Mouse (Mus musculus): ENCODE data around the gene Osbpl9. TPM values are rescaled to one million over a fixed set of nuclear protein-coding genes. Genes with fewer than 3 reads are reported as not detected.

Gene Osbpl9
- polyA plus RNA-seq, 1 experiment from 2014 or later: 75.8 TPM

DNA sequence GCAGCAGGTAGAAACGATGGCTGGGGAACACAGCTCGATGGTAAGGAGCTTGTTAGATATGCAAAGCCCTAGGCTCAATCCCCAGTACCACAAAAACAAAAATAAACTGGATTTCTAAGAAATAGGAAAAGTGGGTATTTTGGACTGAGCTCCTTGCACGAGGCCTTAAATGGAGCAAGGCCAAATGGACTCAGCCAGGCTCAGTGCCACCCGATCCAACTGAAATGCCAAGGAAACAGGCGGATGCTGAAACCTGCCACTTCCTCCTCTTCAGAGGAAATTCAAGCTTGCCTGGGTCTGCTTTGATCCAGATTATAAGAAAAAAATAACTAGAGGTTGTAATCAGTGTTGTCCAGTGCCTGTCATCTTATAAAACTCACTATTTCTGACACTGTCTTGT, 112.9 kb downstream of the Osbpl9 start:
- no peak overlapping the region for H3K4me3 ChIP-seq (ENCODE audit: low read depth, low read length)
- no peaks in the 10 kb centered on the region for H3K9me3 ChIP-seq (ENCODE audit: control insufficient read depth, low read length)
- H3K27me3 ChIP-seq (ENCODE audit: control insufficient read depth, insufficient read depth, low read length): no peaks in the 10 kb centered on the region
- H3K9ac ChIP-seq (ENCODE audit: low read length): no peak overlapping the region
- H3K4me2 ChIP-seq: no peak overlapping the region
- ATAC-seq (ENCODE audit: low FRiP score) (no peak), DNase-seq (ENCODE audit: low spot score, missing footprints) (no peak)
- 92% methylated on average over 5 of the region's 5 CpGs for WGBS
- H3K4me1 ChIP-seq (ENCODE audit: control insufficient read depth, insufficient read depth, low read length): no peaks in the 10 kb centered on the region
- no peaks in the 10 kb centered on the region for H3K36me3 ChIP-seq (ENCODE audit: control insufficient read depth, insufficient read depth, low read length)
- H3K27ac ChIP-seq (ENCODE audit: low read depth, low read length): no peak overlapping the region

DNA sequence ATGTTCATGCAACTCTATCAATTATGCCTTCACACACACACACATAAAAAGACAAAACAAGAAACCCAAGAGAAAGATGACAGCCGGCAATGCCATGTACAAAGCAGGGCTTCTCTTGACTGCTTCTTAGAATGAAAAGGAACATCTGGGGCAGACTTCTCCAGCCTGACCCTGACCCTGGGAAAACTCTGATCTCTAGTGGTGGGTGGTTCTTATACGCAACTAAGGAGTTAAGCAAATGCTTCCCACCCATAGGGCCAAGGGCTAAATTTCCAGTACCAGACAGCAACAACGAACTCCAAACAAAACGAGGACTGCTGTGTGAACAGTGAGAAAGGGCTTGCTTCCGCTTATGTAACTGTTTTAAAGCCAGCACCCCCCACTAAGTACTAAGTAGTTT, 122.0 kb downstream of the Osbpl9 start:
- ATAC-seq (ENCODE audit: low FRiP score): no peak
- no peak for DNase-seq (ENCODE audit: low spot score, missing footprints)
- no peaks in the 10 kb centered on the region for H3K27me3 ChIP-seq (ENCODE audit: control insufficient read depth, insufficient read depth, low read length)
- no peak overlapping the region for H3K4me3 ChIP-seq (ENCODE audit: low read depth, low read length)
- H3K4me1 ChIP-seq (ENCODE audit: control insufficient read depth, insufficient read depth, low read length): no peaks in the 10 kb centered on the region
- H3K4me2 ChIP-seq: no peak overlapping the region
- WGBS: 72% methylated on average over 5 of the region's 5 CpGs
- H3K36me3 ChIP-seq (ENCODE audit: control insufficient read depth, insufficient read depth, low read length): no peaks in the 10 kb centered on the region
- no peak overlapping the region for H3K27ac ChIP-seq (ENCODE audit: low read depth, low read length)
- H3K9ac ChIP-seq (ENCODE audit: low read length): no peak overlapping the region
- no peaks in the 10 kb centered on the region for H3K9me3 ChIP-seq (ENCODE audit: control insufficient read depth, low read length)

DNA sequence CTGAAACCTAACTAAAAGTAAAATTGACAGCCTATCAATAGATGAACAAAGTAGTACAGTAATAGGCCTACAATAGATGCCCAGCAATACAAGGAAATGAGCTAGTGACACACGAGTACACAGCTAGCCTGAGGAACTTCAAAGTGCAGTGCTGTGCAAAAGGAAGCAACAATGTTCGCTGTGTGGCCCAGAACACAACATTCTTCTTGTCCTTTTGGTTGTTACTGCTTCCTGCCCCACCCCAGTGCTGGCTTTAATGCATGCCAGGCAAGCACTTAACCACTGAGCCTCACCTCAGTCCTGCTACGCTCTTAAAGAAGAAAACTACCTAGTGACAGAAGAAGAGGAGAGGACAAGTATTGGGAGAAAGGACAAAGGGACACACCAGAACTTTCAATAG, 122.4 kb downstream of the Osbpl9 start:
- H3K27ac ChIP-seq (ENCODE audit: low read depth, low read length): no peak overlapping the region
- H3K36me3 ChIP-seq (ENCODE audit: control insufficient read depth, insufficient read depth, low read length): no peaks in the 10 kb centered on the region
- H3K27me3 ChIP-seq (ENCODE audit: control insufficient read depth, insufficient read depth, low read length): no peaks in the 10 kb centered on the region
- ATAC-seq (ENCODE audit: low FRiP score): no peak
- 82% methylated on average over 3 of the region's 3 CpGs for WGBS
- no peak overlapping the region for H3K9ac ChIP-seq (ENCODE audit: low read length)
- no peak overlapping the region for H3K4me3 ChIP-seq (ENCODE audit: low read depth, low read length)
- H3K4me2 ChIP-seq: no peak overlapping the region
- no peak for DNase-seq (ENCODE audit: low spot score, missing footprints)
- no peaks in the 10 kb centered on the region for H3K4me1 ChIP-seq (ENCODE audit: control insufficient read depth, insufficient read depth, low read length)
- no peaks in the 10 kb centered on the region for H3K9me3 ChIP-seq (ENCODE audit: control insufficient read depth, low read length)

DNA sequence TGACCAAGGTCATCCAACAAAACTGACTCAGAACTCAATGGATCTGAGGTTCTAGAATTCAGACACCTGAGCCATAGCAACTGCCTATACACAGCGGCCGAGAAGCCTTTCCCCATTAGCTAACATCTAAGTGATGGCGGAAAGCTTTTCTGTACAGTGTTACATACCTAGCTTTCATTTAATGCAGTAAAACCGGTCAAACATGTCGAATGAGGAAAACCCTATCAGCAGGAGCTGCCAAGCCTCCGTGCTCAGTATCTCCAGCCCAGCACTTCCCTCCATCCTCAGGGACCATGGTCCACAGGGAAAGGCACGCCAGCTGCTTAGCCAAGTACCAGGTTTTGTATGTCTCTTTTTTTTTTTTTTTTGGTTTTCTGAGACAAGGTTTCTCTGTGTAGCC, 123.1 kb downstream of the Osbpl9 start:
- WGBS: 91% methylated on average over 7 of the region's 7 CpGs
- Histone ChIP-seq H3K27ac (ENCODE audit: low read depth, low read length) (no peak overlapping the region), H3K36me3 (ENCODE audit: control insufficient read depth, insufficient read depth, low read length) (no peaks in the 10 kb centered on the region), H3K9ac (ENCODE audit: low read length) (no peak overlapping the region), H3K9me3 (ENCODE audit: control insufficient read depth, low read length) (no peaks in the 10 kb centered on the region), H3K27me3 (ENCODE audit: control insufficient read depth, insufficient read depth, low read length) (no peaks in the 10 kb centered on the region), H3K4me3 (ENCODE audit: low read depth, low read length) (no peak overlapping the region), H3K4me2 (no peak overlapping the region), H3K4me1 (ENCODE audit: control insufficient read depth, insufficient read depth, low read length) (no peaks in the 10 kb centered on the region)
- ATAC-seq (ENCODE audit: low FRiP score) (no peak), DNase-seq (ENCODE audit: low spot score, missing footprints) (no peak)

DNA sequence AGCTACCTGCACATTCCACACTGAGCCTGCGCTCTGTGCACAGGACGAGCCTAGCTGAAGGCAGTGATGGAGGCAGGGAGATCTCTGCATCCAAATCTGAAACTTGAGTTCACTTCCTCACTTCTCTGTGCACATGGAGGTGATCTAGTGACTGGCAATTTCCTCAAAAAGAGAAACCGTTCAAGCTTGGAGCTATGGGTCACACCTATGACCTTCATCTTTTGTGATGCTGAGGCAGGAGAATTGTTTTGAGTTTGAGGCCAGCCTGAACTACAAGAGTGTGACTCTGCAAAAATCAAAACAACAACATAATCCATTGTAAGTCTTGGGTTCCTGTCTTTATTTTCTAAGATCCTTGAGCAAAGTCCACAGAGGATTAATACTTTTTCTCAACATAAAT, 128.8 kb downstream of the Osbpl9 start:
- Histone ChIP-seq H3K27me3 (ENCODE audit: control insufficient read depth, insufficient read depth, low read length) (no peaks in the 10 kb centered on the region), H3K4me3 (ENCODE audit: low read depth, low read length) (no peak overlapping the region), H3K4me1 (ENCODE audit: control insufficient read depth, insufficient read depth, low read length) (no peaks in the 10 kb centered on the region), H3K9me3 (ENCODE audit: control insufficient read depth, low read length) (no peaks in the 10 kb centered on the region), H3K36me3 (ENCODE audit: control insufficient read depth, insufficient read depth, low read length) (no peaks in the 10 kb centered on the region; the same call in 1 of the 2 replicates), H3K27ac (ENCODE audit: low read depth, low read length) (no peak overlapping the region), H3K4me2 (no peak overlapping the region), H3K9ac (ENCODE audit: low read length) (no peak overlapping the region)
- DNase-seq (ENCODE audit: low spot score, missing footprints) (no peak), ATAC-seq (ENCODE audit: low FRiP score) (no peak)
- WGBS: 77% methylated on average over 3 of the region's 3 CpGs

DNA sequence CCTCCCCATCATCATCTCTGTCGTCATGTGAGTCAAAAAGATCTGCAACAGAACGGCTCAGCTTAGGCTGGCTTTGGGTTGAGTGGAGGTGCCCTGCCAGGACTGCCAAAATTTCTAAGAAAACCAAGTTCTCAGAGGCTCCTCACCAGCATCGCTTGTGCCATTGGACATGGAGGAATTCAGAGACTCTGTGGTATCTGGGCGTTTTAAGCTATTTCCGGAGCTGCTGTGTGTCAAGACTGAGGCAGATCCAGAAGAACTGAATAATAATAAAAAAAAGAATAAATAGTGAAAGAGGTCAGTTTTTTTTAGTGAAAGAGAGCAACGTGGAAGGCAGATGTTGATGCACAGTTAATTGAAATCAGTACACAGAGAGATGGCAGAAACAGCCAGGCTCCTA, 129.2 kb downstream of the Osbpl9 start:
- whole genome bisulfite sequencing: 86% methylated on average over 6 of the region's 6 CpGs
- H3K4me3 ChIP-seq (ENCODE audit: low read depth, low read length): no peak overlapping the region
- no peaks in the 10 kb centered on the region for H3K9me3 ChIP-seq (ENCODE audit: control insufficient read depth, low read length)

DNA sequence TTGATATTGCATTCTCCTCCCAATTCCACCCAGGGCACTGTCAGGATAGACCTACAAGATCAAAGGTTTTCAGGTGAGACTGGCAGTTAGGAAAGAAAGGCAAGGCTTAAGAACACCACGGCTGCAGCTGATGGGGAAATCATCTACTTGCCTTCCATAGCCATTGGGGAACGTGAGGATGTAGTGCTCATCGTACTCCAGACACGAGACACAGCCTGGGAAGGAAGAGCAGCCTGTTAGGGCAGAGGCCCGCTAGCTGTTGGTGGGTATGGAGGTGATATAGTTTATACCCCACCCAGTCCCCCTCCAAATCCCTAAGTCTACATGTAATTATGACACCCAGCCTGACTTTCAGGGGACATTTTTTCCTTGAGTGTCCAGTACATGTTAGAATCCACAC, 136.4 kb downstream of the Osbpl9 start:
- WGBS: 90% methylated on average over 5 of the region's 5 CpGs
- no peak overlapping the region for H3K9ac ChIP-seq (ENCODE audit: low read length)
- H3K4me3 ChIP-seq (ENCODE audit: low read depth, low read length): no peak overlapping the region
- no peak overlapping the region for H3K27ac ChIP-seq (ENCODE audit: low read depth, low read length)
- no peak overlapping the region for H3K4me2 ChIP-seq
- ATAC-seq (ENCODE audit: low FRiP score) (no peak), DNase-seq (ENCODE audit: low spot score, missing footprints) (no peak)
- no peaks in the 10 kb centered on the region for H3K9me3 ChIP-seq (ENCODE audit: control insufficient read depth, low read length)
- H3K36me3 ChIP-seq (ENCODE audit: control insufficient read depth, insufficient read depth, low read length): peaks cover 9% of the 10 kb centered on the region
- no peaks in the 10 kb centered on the region for H3K27me3 ChIP-seq (ENCODE audit: control insufficient read depth, insufficient read depth, low read length)
- H3K4me1 ChIP-seq (ENCODE audit: control insufficient read depth, insufficient read depth, low read length): no peaks in the 10 kb centered on the region

More for the DNA sequence above, 129.2 kb downstream of the Osbpl9 start:
- Histone ChIP-seq H3K27me3 (ENCODE audit: control insufficient read depth, insufficient read depth, low read length) (no peaks in the 10 kb centered on the region), H3K36me3 (ENCODE audit: control insufficient read depth, insufficient read depth, low read length) (no peaks in the 10 kb centered on the region; the same call in 1 of the 2 replicates), H3K27ac (ENCODE audit: low read depth, low read length) (no peak overlapping the region), H3K9ac (ENCODE audit: low read length) (no peak overlapping the region), H3K4me2 (no peak overlapping the region), H3K4me1 (ENCODE audit: control insufficient read depth, insufficient read depth, low read length) (no peaks in the 10 kb centered on the region)
- no peak for ATAC-seq (ENCODE audit: low FRiP score)
- DNase-seq (ENCODE audit: low spot score, missing footprints): no peak

DNA sequence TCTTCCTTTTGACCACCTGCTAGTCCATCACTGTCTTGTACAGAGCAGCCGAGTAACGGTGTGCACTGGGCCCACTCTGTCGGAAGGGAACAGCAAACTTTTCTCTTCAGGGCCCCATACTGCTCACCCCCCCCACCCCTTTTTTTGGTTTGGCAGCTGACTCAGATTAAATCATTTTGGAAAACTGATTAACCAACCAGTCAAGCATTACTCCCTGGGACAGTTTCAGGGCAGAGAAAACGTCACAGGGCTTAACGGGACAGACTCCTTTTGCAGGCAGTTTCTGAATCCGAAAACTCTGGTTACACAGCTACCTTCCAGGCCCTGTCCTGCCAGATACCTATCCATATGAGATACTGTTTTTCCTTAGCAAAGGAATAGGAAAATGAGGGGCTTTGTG, 137.1 kb downstream of the Osbpl9 start:
- H3K9ac ChIP-seq (ENCODE audit: low read length): no peak overlapping the region
- no peak overlapping the region for H3K4me2 ChIP-seq
- no peak overlapping the region for H3K27ac ChIP-seq (ENCODE audit: low read depth, low read length)
- H3K9me3 ChIP-seq (ENCODE audit: control insufficient read depth, low read length): no peaks in the 10 kb centered on the region
- H3K27me3 ChIP-seq (ENCODE audit: control insufficient read depth, insufficient read depth, low read length): no peaks in the 10 kb centered on the region
- H3K4me3 ChIP-seq (ENCODE audit: low read depth, low read length): no peak overlapping the region
- 90% methylated on average over 6 of the region's 6 CpGs for WGBS
- H3K36me3 ChIP-seq (ENCODE audit: control insufficient read depth, insufficient read depth, low read length): peaks cover 15% of the 10 kb centered on the region
- ATAC-seq (ENCODE audit: low FRiP score) (no peak), DNase-seq (ENCODE audit: low spot score, missing footprints) (no peak)
- H3K4me1 ChIP-seq (ENCODE audit: control insufficient read depth, insufficient read depth, low read length): no peaks in the 10 kb centered on the region

DNA sequence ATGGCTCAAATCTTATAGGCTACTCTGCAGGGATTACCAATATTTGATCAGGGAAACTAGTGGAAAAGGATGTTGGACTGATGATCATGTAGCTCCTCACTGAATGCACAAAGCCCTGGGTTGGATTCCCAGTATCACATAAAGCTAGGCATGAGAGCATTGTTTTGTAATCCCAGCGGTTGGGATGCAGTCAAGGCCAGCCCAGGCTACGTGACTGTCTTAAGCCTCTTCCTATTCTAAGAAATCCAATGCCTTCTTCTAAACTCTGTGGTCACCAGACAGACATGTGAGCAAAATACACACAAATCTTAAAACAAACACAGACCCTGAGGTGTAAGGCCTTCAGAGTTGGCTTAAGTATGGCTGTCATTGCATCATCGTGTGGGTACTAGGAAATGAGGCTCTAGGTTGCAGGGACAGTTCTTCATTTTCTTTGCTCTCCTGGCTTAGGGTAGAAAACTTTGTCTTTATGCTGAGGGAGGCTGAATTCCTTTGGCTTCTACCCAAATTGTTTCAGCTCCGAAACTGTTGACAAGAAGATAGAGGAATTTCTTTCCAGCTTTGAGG, 142.7 kb downstream of the Osbpl9 start:
- no peaks in the 10 kb centered on the region for H3K27me3 ChIP-seq (ENCODE audit: control insufficient read depth, insufficient read depth, low read length)
- no peak overlapping the region for H3K4me2 ChIP-seq
- WGBS: 95% methylated on average over 4 of the region's 4 CpGs
- no peaks in the 10 kb centered on the region for H3K4me1 ChIP-seq (ENCODE audit: control insufficient read depth, insufficient read depth, low read length)
- DNase-seq (ENCODE audit: low spot score, missing footprints): no peak
- H3K9me3 ChIP-seq (ENCODE audit: control insufficient read depth, low read length): no peaks in the 10 kb centered on the region
- H3K36me3 ChIP-seq (ENCODE audit: control insufficient read depth, insufficient read depth, low read length): peaks cover 38% of the 10 kb centered on the region
- ATAC-seq (ENCODE audit: low FRiP score): no peak
- H3K9ac ChIP-seq (ENCODE audit: low read length): no peak overlapping the region
- H3K4me3 ChIP-seq (ENCODE audit: low read depth, low read length): no peak overlapping the region
- H3K27ac ChIP-seq (ENCODE audit: low read depth, low read length): no peak overlapping the region

DNA sequence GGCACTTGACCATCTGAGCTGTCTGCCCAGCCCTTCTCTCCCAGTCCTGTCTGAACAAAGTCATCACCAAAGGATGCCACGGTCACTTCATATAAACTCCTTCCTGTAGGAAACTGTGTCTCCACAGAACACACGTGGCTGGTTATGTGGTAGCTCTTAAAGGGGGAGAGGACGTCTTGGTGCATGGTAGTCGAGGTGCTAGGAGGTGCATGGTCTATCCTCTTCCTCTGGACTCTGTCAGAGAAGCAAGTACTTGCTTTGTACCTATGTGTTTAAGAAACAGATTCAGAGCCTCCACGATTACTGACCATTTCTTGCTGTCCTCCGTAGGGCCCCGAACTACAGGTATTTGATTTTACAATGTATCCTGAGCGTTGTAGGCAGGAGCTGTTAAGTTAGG, 144.4 kb downstream of the Osbpl9 start:
- Histone ChIP-seq H3K4me3 (ENCODE audit: low read depth, low read length) (no peak overlapping the region), H3K4me1 (ENCODE audit: control insufficient read depth, insufficient read depth, low read length) (no peaks in the 10 kb centered on the region), H3K9me3 (ENCODE audit: control insufficient read depth, low read length) (no peaks in the 10 kb centered on the region), H3K27ac (ENCODE audit: low read depth, low read length) (no peak overlapping the region), H3K4me2 (no peak overlapping the region), H3K9ac (ENCODE audit: low read length) (no peak overlapping the region), H3K27me3 (ENCODE audit: control insufficient read depth, insufficient read depth, low read length) (no peaks in the 10 kb centered on the region), H3K36me3 (ENCODE audit: control insufficient read depth, insufficient read depth, low read length) (peaks cover 36% of the 10 kb centered on the region)
- WGBS: 97% methylated on average over 8 of the region's 8 CpGs
- DNase-seq (ENCODE audit: low spot score, missing footprints) (no peak), ATAC-seq (ENCODE audit: low FRiP score) (no peak)
